Mouse (Mus musculus) intestine, embryonic 14.5 days (tissue): ENCODE data around the gene Lsm14a. TPM values are rescaled to one million over a fixed set of nuclear protein-coding genes. Genes with fewer than 3 reads are reported as not detected.

ENCODE experiments used
- ATAC-seq: fragments of 200-750 bp; cut with Nextera tagmentation; replicated peaks from 2 replicates; pipeline ENCODE4 v1.8.0; 2017; ENCODE audit warnings: low read depth, moderate number of reproducible peaks, moderate TSS enrichment, moderate library complexity; ENCODE audit not compliant: low FRiP score, low TSS enrichment
- DNase-seq: peaks from one replicate; pipeline ENCODE4 v3.0.0-alpha.2; 2018; ENCODE audit warnings: low spot score
- H3K27ac ChIP-seq: fragments of 300-500 bp; sonication (generic); 2 replicates; pipeline ENCODE4 v1.5.1; 2014; ENCODE audit warnings: low read depth, mild to moderate bottlenecking, control low read depth
- H3K27me3 ChIP-seq: fragments of 300-500 bp; sonication (generic); replicated peaks from 2 replicates; pipeline ENCODE4 v1.6.1; 2014; ENCODE audit warnings: low read length, control low read depth; ENCODE audit not compliant: control insufficient read depth, insufficient read depth
- H3K36me3 ChIP-seq: fragments of 300-500 bp; sonication (generic); 2 replicates; pipeline ENCODE4 v1.6.1; 2014; ENCODE audit warnings: low read length, control low read depth; ENCODE audit not compliant: control insufficient read depth, insufficient read depth
- H3K4me1 ChIP-seq: fragments of 300-500 bp; sonication (generic); replicated peaks from 2 replicates; pipeline ENCODE4 v1.6.1; 2014; ENCODE audit warnings: low read length, control low read depth, mixed read lengths; ENCODE audit not compliant: control insufficient read depth, insufficient read depth
- H3K4me2 ChIP-seq: fragments of 300-500 bp; sonication (generic); 2 replicates; pipeline ENCODE4 v1.6.1; 2014; ENCODE audit warnings: low read length
- H3K4me3 ChIP-seq: fragments of 300-500 bp; sonication (generic); 2 replicates; pipeline ENCODE4 v1.5.1; 2014; ENCODE audit warnings: low read depth, low read length, control low read depth, mixed read lengths
- H3K9ac ChIP-seq: fragments of 300-500 bp; sonication (generic); 2 replicates; pipeline ENCODE4 v1.6.1; 2014; ENCODE audit warnings: mild to moderate bottlenecking, low read length
- H3K9me3 ChIP-seq: fragments of 300-500 bp; sonication (generic); 2 replicates; pipeline ENCODE4 v1.6.1; 2016; ENCODE audit warnings: low read length, control low read depth; ENCODE audit not compliant: control insufficient read depth
- WGBS: fragments of 180-500 bp; shearing (Covaris S2); extraction: QIAGEN DNeasy Blood & Tissue Kit; methylation state at CpG from one replicate; pipeline ENCODE4 v1.1.7; 2014; 5-methylcytosine and 5-hydroxymethylcytosine counted together
- polyA plus RNA-seq: library from polyadenylated mRNA; unstranded; fragments of >200 nt; fragmentation: Nextera tagmentation; extraction: Ambion mirVana; gene quantifications from 2 replicates; pipeline ENCODE4 v1.2.1, GENCODE M21; 2014

The Lsm14a gene
- 53.1 and 54.0 TPM in 2 replicates for polyA plus RNA-seq

DNA sequence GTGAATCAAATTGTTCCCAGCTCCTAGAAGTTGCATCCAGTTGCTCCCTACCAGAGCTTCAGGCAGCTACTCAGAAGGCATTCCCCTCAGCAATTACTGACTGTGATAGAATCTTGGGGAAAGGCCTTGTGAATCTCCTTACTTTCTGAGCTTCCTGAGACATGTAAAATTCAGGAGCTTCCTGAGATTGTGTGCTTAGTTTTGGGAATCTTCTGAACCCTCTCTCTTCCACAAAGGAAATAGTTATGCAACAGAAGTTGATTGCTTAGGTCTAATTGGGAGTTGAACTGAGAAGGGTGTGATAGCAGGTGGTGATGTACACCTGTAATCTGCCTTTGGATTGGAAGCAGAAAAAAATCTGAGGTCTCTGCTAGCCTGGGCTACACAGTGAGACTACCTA, at the start of gene Lsm14a:
Gene Lsm14a, minus strand, starts transcription at position 101 of the 400 bp plus-strand sequence.
- no peak within 1 kb of the TSS for H3K27ac ChIP-seq
- no peak for ATAC-seq
- peaks cover 3% of the 10 kb centered on the region; the same call in 1 of the 2 replicates for H3K4me1 ChIP-seq
- no peak within 1 kb of the TSS for H3K4me3 ChIP-seq
- no peaks in the 10 kb centered on the region for H3K27me3 ChIP-seq
- H3K9ac ChIP-seq = no peak within 1 kb of the TSS
- H3K9me3 ChIP-seq = no peaks in the 10 kb centered on the region
- DNase-seq = no peak
- H3K36me3 ChIP-seq = no peaks in the 10 kb centered on the region
- H3K4me2 ChIP-seq = no peak within 1 kb of the TSS

DNA sequence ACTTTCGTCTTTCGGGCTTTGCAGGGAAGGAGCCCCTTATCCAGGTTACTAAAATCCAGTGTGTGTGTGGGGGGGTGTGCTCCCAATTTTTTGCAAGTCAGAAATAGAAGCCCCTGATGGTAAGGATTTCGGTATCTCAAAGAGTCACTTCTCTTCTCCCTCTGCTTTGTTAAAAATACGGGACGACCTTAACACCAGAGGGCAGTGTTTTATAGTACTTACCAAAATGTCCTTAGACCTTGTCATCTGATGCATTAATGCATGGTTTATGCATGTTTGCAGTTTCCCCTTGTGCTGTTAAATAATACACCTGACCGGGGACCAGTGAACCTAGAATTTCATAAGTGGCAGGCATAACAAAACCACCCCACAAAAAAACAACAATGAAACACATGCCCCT, 45.8 kb upstream of the Lsm14a start:
- H3K27me3 ChIP-seq = no peaks in the 10 kb centered on the region
- no peak for DNase-seq
- H3K36me3 ChIP-seq = no peaks in the 10 kb centered on the region
- H3K4me1 ChIP-seq = no peaks in the 10 kb centered on the region
- H3K9me3 ChIP-seq = no peaks in the 10 kb centered on the region
- no peak overlapping the region for H3K9ac ChIP-seq
- no peak overlapping the region for H3K4me2 ChIP-seq
- no peak for ATAC-seq
- H3K4me3 ChIP-seq = no peak overlapping the region
- no peak overlapping the region for H3K27ac ChIP-seq
- 40% methylated on average over 6 of the region's 6 CpGs for WGBS

DNA sequence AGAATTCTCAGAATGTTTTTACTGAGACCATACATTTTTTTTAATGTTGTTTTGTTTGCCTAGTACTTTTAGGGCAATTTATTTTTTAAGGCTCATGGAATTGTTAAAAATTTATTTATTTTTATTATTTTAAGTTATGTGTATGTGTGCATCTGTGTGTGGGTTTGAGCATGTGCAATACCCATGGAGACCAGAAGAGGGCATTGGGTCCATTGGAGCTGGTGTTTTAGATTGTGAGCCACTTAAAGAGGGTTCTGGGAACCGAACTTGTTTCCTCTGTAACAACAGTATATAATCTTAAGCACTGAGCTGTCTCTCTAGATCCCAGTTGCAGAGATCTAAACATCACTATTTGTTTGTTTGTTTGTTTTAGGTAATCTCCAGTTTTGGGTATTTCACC, 40.5 kb upstream of the Lsm14a start:
- Histone ChIP-seq H3K27me3 (no peaks in the 10 kb centered on the region), H3K4me3 (no peak overlapping the region), H3K4me2 (no peak overlapping the region), H3K9ac (no peak overlapping the region), H3K9me3 (no peaks in the 10 kb centered on the region), H3K27ac (no peak overlapping the region), H3K36me3 (no peaks in the 10 kb centered on the region), H3K4me1 (no peaks in the 10 kb centered on the region)
- DNase-seq = no peak
- 90% methylated on average over 1 of the region's 1 CpGs for WGBS
- no peak for ATAC-seq

DNA sequence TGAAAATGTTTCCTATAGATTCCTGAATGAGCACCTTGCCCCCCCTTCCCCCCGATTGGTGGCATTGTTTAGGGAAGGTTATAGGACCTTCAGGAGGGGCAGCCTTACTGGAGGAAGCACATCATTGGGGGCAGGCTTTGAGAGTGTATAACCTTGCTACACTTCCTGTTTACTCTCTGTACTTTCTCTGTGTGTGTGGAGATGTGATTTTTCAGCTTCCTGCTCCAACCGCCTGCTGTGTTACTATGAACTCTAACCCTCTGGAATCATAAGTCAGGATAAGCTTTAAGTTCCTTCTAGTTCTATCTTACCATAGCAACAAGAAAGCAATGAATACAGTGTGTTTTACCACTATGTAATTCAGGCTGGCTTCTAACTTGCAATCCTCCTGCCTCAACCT, 28.1 kb upstream of the Lsm14a start:
- Histone ChIP-seq H3K4me3 (no peak overlapping the region), H3K27ac (no peak overlapping the region), H3K9me3 (no peaks in the 10 kb centered on the region), H3K9ac (no peak overlapping the region), H3K4me1 (no peaks in the 10 kb centered on the region), H3K4me2 (no peak overlapping the region), H3K27me3 (no peaks in the 10 kb centered on the region), H3K36me3 (no peaks in the 10 kb centered on the region)
- ATAC-seq (no peak), DNase-seq (no peak)
- 67% methylated on average over 2 of the region's 2 CpGs for WGBS

DNA sequence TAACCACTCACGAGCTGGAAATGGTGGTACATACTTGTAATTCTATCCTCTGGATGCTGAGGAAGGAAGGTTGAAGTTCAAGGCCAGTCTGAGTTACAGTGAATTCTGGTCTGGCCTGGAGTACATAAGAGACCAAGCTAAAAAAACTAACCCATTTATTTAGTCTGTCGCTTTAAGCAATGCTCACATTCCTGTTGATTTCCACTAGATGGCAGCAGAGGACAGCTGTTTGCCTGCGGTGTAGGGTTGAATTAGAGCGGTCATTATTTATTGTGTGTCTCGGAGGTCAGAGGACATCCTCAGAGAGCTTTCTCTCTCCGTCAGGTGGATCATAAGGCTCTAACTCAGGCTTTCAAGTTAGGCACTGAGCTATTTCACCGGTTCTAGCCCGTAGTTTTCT, 14.4 kb upstream of the Lsm14a start:
- DNase-seq (peak; percentile 70), ATAC-seq (peak; percentile 58; the same call in 1 of the 2 replicates)
- no peak overlapping the region for H3K27ac ChIP-seq
- H3K9me3 ChIP-seq = no peaks in the 10 kb centered on the region
- no peaks in the 10 kb centered on the region for H3K36me3 ChIP-seq
- no peak overlapping the region for H3K9ac ChIP-seq
- no peak overlapping the region for H3K4me2 ChIP-seq
- WGBS = 9% methylated on average over 8 of the region's 8 CpGs
- no peak overlapping the region for H3K4me3 ChIP-seq
- H3K27me3 ChIP-seq = no peaks in the 10 kb centered on the region
- H3K4me1 ChIP-seq = no peaks in the 10 kb centered on the region

DNA sequence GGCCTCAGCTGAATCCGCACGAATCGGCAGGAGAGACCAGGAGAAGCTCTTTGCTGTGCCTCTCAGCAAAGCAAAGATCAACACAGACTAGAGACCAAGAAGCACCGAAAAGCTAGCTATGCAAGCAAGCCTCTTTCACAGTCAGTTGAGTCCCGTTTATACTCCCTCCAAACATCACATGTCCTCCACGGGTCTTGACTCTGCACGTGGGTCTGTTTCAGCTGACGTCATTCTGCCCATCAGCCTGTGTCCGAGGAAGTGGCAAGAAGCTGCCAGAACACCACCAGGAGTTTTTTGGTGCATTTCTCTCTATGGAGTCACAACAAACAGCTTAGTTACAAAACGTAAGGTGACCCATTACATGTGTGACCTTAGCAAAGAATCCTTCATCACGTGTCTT, 10.8 kb upstream of the Lsm14a start:
- Histone ChIP-seq H3K9me3 (no peaks in the 10 kb centered on the region), H3K4me1 (no peaks in the 10 kb centered on the region), H3K27me3 (no peaks in the 10 kb centered on the region), H3K4me3 (no peak overlapping the region), H3K4me2 (no peak overlapping the region), H3K27ac (no peak overlapping the region), H3K9ac (no peak overlapping the region), H3K36me3 (no peaks in the 10 kb centered on the region)
- ATAC-seq (no peak), DNase-seq (no peak)
- WGBS = 61% methylated on average over 11 of the region's 11 CpGs

DNA sequence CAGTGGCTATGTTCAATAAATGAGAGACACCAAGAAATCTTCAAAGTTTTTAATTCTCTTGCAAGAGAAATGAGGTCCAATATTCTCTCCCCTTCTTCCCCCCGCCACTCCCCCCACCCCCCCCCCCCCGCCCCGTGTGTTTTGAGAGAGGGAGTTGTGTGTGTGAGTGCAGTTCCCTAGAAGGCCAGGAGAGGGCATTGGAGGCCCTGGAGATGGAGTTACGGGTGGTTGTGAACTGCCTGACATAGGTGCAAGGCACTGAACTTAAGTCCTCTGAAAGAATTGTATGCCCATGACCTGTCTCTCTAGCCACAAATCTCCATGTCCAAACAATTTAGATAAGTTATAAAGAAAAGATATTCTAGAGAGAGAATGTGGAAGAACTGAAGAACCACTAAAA, 7.0 kb upstream of the Lsm14a start:
- DNase-seq = no peak
- H3K4me3 ChIP-seq = no peak overlapping the region
- H3K4me1 ChIP-seq = no peaks in the 10 kb centered on the region
- no peak overlapping the region for H3K4me2 ChIP-seq
- no peak overlapping the region for H3K9ac ChIP-seq
- ATAC-seq = no peak
- no peaks in the 10 kb centered on the region for H3K9me3 ChIP-seq
- no peaks in the 10 kb centered on the region for H3K27me3 ChIP-seq
- 44% methylated on average over 3 of the region's 4 CpGs for WGBS
- H3K27ac ChIP-seq = no peak overlapping the region
- H3K36me3 ChIP-seq = no peaks in the 10 kb centered on the region

DNA sequence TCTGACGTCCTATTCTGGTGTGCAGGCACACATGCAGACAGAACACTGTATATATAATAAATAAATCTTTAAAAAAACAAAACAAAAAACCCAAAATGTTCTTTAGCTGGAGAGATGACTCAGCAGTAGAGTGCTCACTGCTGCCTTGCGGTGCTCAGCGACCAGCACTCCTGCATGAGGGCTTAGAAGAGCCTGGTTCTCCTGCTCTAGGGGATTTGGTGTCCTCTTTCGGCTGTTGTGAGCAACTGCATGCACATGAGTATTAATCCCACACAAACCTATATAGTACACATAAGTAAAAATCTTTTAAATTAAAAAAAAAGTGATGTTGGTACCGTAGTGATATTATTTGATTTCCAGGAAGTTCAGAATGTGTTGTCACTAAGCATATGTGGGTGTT, 5.7 kb upstream of the Lsm14a start:
- Histone ChIP-seq H3K9ac (no peak overlapping the region), H3K27me3 (no peaks in the 10 kb centered on the region), H3K4me3 (no peak overlapping the region), H3K27ac (no peak overlapping the region), H3K4me1 (no peaks in the 10 kb centered on the region), H3K4me2 (no peak overlapping the region), H3K9me3 (no peaks in the 10 kb centered on the region), H3K36me3 (no peaks in the 10 kb centered on the region)
- ATAC-seq (no peak), DNase-seq (no peak)
- WGBS = 70% methylated on average over 5 of the region's 5 CpGs

DNA sequence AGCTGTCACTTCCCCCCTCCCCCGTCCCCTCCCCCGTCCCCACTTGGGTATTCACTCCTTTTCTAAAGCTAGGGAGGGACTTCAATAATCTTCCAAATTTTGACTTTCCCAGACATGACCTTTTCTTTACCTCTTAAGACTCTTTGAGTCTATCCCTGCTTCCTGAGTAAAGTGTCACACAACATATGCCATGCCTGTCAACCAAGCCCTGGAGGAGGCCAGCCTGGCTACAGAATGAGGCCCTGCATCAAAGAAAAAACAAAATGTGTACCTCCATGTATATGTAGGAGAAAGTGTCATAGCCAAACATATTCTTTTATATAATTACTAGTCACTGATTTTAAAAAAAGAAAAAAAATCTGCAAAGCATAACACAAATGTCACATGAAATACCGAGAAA, 3.7 kb upstream of the Lsm14a start:
- 82% methylated on average over 3 of the region's 3 CpGs for WGBS
- Histone ChIP-seq H3K9ac (no peak overlapping the region), H3K27me3 (no peaks in the 10 kb centered on the region), H3K4me2 (no peak overlapping the region), H3K36me3 (no peaks in the 10 kb centered on the region), H3K4me3 (no peak overlapping the region), H3K9me3 (no peaks in the 10 kb centered on the region), H3K4me1 (no peaks in the 10 kb centered on the region), H3K27ac (no peak overlapping the region)
- no peak for ATAC-seq
- DNase-seq = no peak
